8 mouse cellular contexts compared by ENCODE assay signal in genomic region chr1:133660466-133661202, GRCm38 (mm10). TPM values are rescaled to one million over a fixed set of nuclear protein-coding genes. Genes with fewer than 3 reads are reported as not detected.
DNase-seq lines count a peak whose midpoint lies in the region; ATAC-seq and TF ChIP-seq lines count a peak whose summit lies in the region.

TSS of gene Zbed6 (minus strand) at chr1:133660885.

- H3K9me3 ChIP-seq in G1E (replicated peaks) = no peaks in the 10 kb centered on the region
- H3K9me3 ChIP-seq in forebrain, embryonic 12.5 days = no peaks in the 10 kb centered on the region
- H3K9me3 ChIP-seq in lung, embryonic 14.5 days (ENCODE audit: low read depth, low read length) = no peaks in the 10 kb centered on the region

- H3K4me1 ChIP-seq in G1E (ENCODE audit: insufficient read depth, low read depth, low read length) = peaks cover 64% of the 10 kb centered on the region
- peaks cover 39% of the 10 kb centered on the region for H3K4me1 ChIP-seq in forebrain, embryonic 12.5 days
- H3K4me1 ChIP-seq in lung, embryonic 14.5 days (ENCODE audit: insufficient read depth) = peaks cover 25% of the 10 kb centered on the region

- H3K36me3 ChIP-seq in G1E (replicated peaks) = peaks cover 40% of the 10 kb centered on the region
- peaks cover 29% of the 10 kb centered on the region for H3K36me3 ChIP-seq in forebrain, embryonic 12.5 days (replicated peaks)
- H3K36me3 ChIP-seq in lung, embryonic 14.5 days (ENCODE audit: insufficient read depth) = peaks cover 38% of the 10 kb centered on the region

- peak within 1 kb of the TSS; percentile 76 for H3K4me3 ChIP-seq in G1E (ENCODE audit: low read depth, low read length)
- peak within 1 kb of the TSS; percentile 88 for H3K4me3 ChIP-seq in forebrain, embryonic 12.5 days (replicated peaks)
- H3K4me3 ChIP-seq in lung, embryonic 14.5 days (ENCODE audit: low read depth, low read length) = peak within 1 kb of the TSS; percentile 81

- peak within 1 kb of the TSS; percentile 90 for H3K4me2 ChIP-seq in forebrain, embryonic 12.5 days
- H3K4me2 ChIP-seq in lung, embryonic 14.5 days = peak within 1 kb of the TSS; percentile 94

- peak; percentile 48 for DNase-seq in G1E (ENCODE audit: low spot score)
- peak; percentile 33 for DNase-seq in c-Kit-positive CD71-positive TER-119-positive erythroid progenitor cells, embryonic 14.5 days (ENCODE audit: low spot score)
- peak; percentile 83 to 88 for DNase-seq in heart, postnatal 10 days
- peak; percentile 82 to 89 for DNase-seq in kidney, postnatal 36 days
- peak; percentile 80 for DNase-seq in lung, embryonic 14.5 days
- peak; percentile 36 for DNase-seq in ovary, adult 18-20 months (ENCODE audit: low spot score)
- DNase-seq in thymus, postnatal 14 days = peak; percentile 77

- H3K9ac ChIP-seq in forebrain, embryonic 12.5 days = peak within 1 kb of the TSS; percentile 86
- H3K9ac ChIP-seq in lung, embryonic 14.5 days = peak within 1 kb of the TSS; percentile 92

- H3K27me3 ChIP-seq in G1E (ENCODE audit: insufficient read depth, low read length) = no peaks in the 10 kb centered on the region
- H3K27me3 ChIP-seq in forebrain, embryonic 12.5 days = no peaks in the 10 kb centered on the region
- no peaks in the 10 kb centered on the region for H3K27me3 ChIP-seq in lung, embryonic 14.5 days (ENCODE audit: insufficient read depth, low read length)

- no peak for TF ChIP-seq CTCF in G1E (IDR thresholded peaks at IDR 0.05; ENCODE audit: low read depth, low read length)
- TF ChIP-seq CTCF in lung, embryonic 14.5 days (IDR thresholded peaks at IDR 0.05; ENCODE audit: low read depth) = no peak

- intact Hi-C loops in heart, postnatal 10 days (cut with DNase I) = no loop called here

- ATAC-seq in G1E (ENCODE audit: extremely low read depth, insufficient number of reproducible peaks, low FRiP score, poor library complexity, severe bottlenecking) = peak; percentile 2; the same call in 1 of the 2 replicates
- peak; percentile 85 for ATAC-seq in forebrain, embryonic 12.5 days (ENCODE audit: low FRiP score)
- peak; percentile 78 for ATAC-seq in lung, embryonic 14.5 days (ENCODE audit: insufficient read depth)

- WGBS in forebrain, embryonic 12.5 days = 2% methylated on average over 40 of the region's 41 CpGs
- under 1% methylated on average over 41 of the region's 41 CpGs for WGBS in lung, embryonic 14.5 days

- peak within 1 kb of the TSS; percentile 91 for H3K27ac ChIP-seq in forebrain, embryonic 12.5 days
- H3K27ac ChIP-seq in lung, embryonic 14.5 days (ENCODE audit: low read depth) = peak within 1 kb of the TSS; percentile 96

RNA-seq across cellular contexts. Expression of gene Zbed6, which starts in this region (rescaled TPM):
- total RNA-seq in G1E (2014; fragmentation: Nextera tagmentation) (31.5 and 42.4 TPM in 2 replicates), G1E (2017) (22.2 and 26.1 TPM in 2 replicates)
- polyA plus RNA-seq in G1E (2012) = not detected in 2 replicates
- not detected in 2 replicates for polyA plus RNA-seq in forebrain, embryonic 12.5 days (2016; fragmentation: Nextera tagmentation; extraction: Ambion mirVana)
- total RNA-seq in heart, postnatal 10 days (2021) = 10 to 100 TPM; 11.0 to 11.5 TPM
- not detected in 2 replicates for polyA plus RNA-seq in lung, embryonic 14.5 days (2014; fragmentation: Nextera tagmentation; extraction: Ambion mirVana)

Comparison
In these comparisons a context has a peak if more than half of its experiments do, and no peak if none do; other contexts are left out.
1. Peak in every context shown above with its lines: DNase-seq, ATAC-seq, H3K4me3 ChIP-seq and H3K27ac ChIP-seq.
2. Peak in ATAC-seq, H3K4me3 ChIP-seq, H3K27ac ChIP-seq, H3K9ac ChIP-seq and H3K4me2 ChIP-seq in forebrain, embryonic 12.5 days; RNA of the gene not detected or under 1 TPM.
3. Peak in DNase-seq, ATAC-seq, H3K4me3 ChIP-seq, H3K27ac ChIP-seq, H3K9ac ChIP-seq and H3K4me2 ChIP-seq in lung, embryonic 14.5 days; RNA of the gene not detected or under 1 TPM.
4. ATAC-seq: peak in every context shown above with its lines; median percentile 85 in forebrain, embryonic 12.5 days; 78 in lung, embryonic 14.5 days; 2 in G1E.
5. DNase-seq: peak in every context shown above with its lines; median percentile 86 in heart, postnatal 10 days; 86 in kidney, postnatal 36 days; 80 in lung, embryonic 14.5 days; 77 in thymus, postnatal 14 days; 48 in G1E; 36 in ovary, adult 18-20 months; 33 in c-Kit-positive CD71-positive TER-119-positive erythroid progenitor cells, embryonic 14.5 days.